Mouse (Mus musculus) granulocyte monocyte progenitor cell, adult 5-6 weeks (primary cell): ENCODE data around the gene Cadm4. TPM values are rescaled to one million over a fixed set of nuclear protein-coding genes. Genes with fewer than 3 reads are reported as not detected.

Source experiments
- ATAC-seq: replicated peaks from 2 replicates; pipeline ENCODE4 v1.8.0; 2016; ENCODE audit warnings: mild to moderate bottlenecking, moderate TSS enrichment, inconsistent platforms; ENCODE audit not compliant: poor library complexity, severe bottlenecking
- total RNA-seq, 2 experiments: library from RNA; stranded (forward) in 1 of 2; stranded (reverse) in 1 of 2; fragments of 200-712, 200-1000 nt in 1 of 2; fragments of >200 nt in 1 of 2; fragmentation: Nextera tagmentation in 1 of 2; gene quantifications; 2 replicates each; pipeline ENCODE4 v1.2.3; 2014 to 2017

Gene Cadm4
- total RNA-seq, 2 experiments from 2014 or later: not detected

DNA sequence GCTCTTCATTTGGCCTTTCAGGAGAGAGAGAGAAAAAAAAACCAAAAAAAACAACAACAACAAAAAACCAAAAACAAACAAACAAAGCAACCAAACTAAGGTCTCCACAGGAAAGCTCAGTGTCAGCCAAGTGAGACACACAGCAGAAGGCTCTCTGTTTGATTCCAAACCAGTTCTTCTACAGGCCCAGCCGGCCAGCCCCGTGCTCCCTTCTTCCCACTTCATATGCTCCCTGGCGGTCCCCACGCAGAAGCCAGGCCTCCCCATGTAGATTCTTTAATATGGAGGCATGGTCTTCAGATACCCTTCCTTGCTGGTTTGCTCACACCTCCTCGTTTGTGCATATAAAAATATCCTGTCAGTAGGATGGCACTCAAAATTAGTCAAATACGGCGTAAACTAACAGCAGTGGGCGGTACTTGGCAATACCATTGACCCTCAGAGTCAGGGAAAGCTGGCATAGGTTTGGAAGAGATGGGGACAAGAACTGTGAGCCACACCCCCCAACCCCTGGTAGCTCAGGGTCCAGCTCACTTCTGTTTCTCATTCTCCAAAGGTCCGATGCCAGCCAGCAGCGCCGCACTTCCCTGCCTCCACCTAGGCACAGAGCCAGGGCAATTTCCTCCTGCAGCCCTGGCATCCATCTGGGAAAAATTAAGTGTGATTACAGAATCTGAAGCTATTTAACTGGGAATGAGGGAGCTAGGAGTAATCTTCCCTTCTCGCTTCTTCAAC lies 44.0 kb downstream of the Cadm4 start:
- no peak for ATAC-seq

DNA sequence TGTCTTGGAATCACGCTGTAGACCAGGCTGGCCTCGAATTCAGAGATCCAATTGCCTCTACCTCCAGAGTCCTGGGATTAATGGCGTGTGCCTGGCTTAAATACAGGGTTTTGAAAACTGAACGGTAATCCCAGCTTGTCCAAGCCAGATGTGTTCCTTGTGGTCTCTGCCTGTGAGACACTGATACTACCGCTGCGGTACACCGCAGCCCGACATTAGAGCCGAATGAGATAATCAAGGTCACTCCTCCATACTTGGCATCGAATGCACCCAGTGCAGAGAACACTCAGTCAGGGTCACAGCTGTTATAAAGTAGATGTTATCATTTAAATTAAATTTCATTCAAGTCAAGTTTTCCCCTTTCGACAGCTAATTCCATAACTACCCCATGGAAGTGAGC lies 47.0 kb downstream of the Cadm4 start:
- no peak for ATAC-seq

DNA sequence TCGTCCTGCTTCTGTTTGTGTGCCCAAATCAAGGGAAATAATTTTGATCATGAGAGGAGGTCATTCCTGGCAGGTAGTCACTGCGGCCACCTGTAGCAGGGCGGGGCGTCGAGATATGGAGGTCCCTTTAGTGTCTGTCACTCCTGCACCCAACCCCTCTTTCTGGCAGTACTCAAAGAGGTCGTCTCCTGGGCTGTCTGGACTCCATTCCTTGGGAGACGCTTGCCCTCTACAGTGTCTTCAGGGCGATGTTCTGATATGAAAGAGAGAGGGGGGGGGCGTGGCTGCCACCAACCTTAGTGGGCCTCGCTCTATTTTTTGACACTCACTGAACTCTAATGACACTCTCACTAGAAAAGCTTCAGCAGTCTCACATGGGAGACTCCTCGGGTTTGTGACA lies 47.8 kb downstream of the Cadm4 start:
- ATAC-seq: no peak

DNA sequence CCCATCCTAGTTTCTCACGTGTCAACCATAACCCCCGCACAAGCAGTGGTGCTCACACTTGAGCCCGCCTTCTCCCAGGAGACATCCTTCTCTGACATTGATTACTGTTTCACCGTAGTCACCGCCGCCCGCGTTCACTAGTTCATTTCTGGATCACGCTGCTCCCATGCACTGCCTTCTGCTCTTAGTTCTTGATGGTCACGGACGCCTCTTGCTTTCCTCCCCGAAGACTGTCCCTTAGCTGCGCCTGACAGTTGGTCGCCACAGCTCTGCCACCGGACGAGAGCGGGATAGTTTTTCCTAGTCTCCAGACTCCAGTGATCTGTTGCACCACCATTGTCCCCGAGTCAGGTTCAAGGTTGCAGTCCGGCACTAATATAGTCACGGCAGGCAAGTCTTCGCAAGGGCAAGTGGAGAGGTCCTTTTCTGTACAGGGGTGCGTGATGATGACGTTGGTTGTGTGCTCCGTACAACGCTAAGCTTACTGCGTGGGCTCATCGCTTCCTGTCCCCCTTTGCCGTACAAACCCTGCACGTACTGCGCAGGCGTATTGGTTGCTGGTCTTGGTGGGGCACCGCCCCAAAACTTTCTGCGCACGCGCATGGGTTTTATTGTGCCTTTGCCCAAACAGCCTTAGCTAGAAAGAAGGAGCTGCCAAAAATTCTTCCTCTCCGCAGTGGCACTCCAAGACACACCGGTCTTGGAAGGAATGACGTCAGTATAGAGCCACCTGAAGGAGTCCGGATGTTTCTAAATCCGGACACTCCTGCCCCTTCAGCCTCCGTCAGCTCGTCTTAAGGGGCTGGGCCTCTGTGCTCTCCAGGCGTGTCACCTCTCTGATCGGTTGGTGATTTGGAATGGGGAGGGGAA lies 48.5 kb downstream of the Cadm4 start, which contains the start of gene Irgq:
Irgq (plus strand) TSS at position 628 of the 870 bp plus-strand sequence.
- peak; percentile 88 for ATAC-seq

DNA sequence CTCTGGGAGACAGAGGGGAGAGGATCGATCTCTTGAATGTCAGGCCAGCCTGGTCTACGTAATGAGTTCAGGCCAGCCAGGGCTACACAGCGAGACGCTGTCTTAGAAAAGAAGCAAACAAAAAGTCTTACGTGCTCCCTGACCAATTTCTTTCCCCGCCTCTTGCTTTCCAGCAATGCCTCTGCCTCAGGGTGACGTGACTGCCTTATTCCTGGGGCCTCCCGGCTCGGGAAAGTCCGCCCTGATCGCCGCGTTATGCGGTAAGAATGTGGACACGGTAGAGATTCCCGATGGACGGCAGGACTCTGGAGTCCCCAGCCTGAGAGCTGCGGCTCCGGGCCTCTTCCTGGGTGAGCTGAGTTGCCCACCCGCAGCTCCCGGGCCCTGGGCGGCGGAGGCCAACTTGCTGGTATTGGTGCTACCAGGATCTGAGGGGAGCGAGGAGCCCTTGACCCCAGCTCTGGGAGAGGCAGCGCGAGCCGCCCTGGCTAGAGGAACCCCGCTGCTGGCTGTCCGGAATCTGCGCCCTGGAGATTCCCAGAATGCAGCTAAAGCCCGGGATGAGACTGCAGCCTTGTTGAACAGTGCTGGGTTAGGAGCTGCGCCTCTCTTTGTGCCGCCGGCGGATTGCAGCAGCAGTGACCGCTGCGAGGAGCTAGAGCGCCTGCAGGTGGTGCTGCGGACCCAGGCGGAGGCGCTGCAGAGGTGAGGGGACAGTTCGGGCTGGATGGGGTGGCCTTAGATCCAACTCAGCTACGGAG lies 49.6 kb downstream of the Cadm4 start:
- peak; percentile 58 for ATAC-seq

DNA sequence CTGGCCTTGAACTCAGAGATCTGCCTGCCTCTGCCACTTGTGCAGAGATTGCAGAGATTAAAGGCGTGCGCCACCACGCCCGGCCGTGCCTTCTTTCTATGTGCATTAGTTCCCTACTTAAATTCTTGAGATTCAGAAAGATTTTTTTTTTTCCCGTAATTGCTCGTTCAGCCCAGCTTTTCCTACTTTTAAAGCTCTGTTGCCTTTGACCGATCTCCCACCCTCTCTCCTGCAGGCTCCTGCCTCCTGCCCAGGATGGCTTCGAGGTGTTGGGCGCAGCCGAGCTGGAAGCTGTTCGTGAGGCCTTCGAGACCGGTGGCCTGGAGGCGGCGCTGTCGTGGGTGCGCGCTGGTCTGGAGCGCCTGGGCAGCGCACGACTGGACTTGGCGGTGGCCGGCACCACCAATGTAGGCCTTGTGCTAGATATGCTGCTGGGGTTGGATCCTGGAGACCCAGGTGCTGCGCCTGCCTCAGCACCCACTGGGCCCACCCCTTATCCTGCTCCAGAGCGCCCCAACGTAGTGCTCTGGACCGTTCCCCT lies 51.3 kb downstream of the Cadm4 start:
- ATAC-seq: no peak

DNA sequence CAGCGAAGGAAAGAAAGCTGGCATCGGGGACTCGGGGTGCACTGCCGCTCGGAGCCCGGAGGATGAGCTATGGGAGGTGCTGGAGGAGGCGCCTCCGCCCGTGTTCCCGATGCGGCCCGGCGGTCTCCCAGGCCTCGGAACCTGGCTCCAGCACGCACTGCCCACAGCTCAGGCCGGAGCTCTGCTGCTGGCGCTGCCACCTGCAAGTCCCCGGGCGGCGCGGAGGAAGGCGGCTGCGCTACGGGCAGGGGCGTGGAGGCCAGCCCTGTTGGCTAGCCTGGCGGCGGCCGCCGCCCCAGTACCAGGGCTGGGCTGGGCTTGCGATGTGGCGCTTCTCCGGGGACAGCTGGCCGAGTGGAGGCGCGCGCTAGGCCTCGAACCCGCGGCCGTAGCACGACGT lies 52.0 kb downstream of the Cadm4 start:
- ATAC-seq: no peak

DNA sequence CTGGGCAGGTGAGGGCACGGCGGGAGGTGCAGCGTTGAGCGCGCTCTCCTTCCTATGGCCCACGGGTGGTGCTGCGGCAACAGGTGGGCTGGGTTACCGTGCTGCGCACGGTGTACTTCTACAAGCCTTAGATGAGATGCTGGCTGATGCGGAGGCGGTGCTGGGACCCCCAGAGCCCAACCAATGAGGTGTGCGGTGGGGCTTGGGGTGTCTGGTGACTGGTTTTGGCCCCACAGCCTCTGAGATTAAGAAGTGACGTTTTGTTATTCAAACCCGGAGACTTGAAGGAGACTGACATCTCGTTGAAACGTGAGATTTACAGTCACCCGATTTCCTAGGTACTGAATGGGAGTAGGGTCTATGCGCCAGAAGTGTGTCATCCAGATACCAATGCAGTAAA lies 52.5 kb downstream of the Cadm4 start:
- ATAC-seq: no peak

DNA sequence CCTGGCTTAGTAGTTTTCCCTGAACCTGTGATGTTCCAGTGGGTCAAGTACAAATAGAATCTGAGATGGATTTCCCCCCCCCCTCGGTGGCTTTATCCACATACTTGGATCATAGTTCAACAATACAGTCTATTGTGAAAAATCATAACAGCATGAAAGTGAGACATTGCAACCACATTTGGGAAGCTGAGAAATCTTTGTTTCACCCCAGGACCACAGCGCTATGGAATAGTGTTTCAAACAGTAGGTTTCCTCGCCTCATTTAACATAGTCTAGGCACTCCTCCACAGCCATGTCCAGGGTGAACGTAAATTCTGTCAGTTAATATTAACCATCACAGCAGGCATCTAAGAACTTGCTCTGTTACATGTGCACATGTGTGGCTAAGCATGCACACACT lies 55.3 kb downstream of the Cadm4 start:
- no peak for ATAC-seq

DNA sequence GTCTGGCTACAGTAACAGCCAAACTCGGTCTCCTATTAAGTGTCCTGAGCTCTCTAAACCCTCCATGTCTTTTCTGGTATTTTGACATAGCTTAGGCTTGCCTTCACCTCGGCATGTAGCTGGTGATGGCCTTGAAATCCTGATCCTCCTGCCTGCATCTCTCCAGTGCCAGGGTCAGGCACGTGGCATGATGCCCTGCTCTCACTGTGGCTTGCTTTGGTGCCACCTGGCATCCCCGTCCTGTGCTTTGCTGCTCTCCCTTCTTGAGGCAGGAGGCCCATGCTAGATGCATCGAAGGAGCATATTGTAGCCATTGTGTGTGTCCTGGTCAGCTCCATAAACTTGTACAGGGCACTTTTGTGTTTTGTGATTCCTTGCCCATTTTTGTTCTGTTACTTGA lies 55.8 kb downstream of the Cadm4 start:
- ATAC-seq: no peak

DNA sequence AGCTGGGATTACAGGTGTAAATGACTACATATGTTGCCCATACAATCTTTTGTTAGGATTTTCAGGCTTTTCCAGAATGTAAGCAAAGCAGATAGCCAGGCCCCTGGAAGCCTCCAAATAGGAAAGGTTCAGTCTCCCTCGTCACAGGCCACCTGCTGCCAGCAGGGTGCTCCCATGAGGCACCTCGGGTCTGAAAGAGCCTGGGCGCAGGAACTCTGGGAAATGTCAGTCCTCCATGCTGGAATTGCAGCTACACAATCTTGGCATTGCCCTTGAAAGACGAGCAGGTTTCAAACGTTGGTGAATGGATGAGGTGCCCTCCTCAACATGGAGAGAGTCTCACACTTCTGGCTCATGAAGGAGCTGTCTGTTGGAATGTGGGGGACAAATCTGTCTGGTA lies 56.3 kb downstream of the Cadm4 start:
- no peak for ATAC-seq

DNA sequence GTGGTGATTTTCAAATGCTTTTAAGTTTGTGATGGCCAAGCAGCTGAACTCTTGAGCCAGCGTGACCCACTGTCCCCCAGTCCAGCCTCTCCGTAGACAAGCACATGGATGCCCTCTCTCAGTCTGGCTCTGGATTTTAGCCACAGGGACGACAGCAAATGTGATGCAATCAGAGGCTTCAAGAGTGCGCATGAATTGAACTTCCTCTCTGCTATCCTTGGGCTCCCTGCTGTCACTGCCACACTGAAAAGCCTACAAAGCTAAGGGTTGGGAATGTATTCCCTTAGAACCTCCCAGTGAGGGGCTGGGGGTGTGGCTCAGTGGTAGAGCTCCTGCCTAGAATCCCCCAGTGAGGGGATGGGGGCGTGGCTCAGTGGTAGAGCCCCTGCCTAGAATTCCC lies 56.9 kb downstream of the Cadm4 start:
- ATAC-seq: peak; percentile 93

DNA sequence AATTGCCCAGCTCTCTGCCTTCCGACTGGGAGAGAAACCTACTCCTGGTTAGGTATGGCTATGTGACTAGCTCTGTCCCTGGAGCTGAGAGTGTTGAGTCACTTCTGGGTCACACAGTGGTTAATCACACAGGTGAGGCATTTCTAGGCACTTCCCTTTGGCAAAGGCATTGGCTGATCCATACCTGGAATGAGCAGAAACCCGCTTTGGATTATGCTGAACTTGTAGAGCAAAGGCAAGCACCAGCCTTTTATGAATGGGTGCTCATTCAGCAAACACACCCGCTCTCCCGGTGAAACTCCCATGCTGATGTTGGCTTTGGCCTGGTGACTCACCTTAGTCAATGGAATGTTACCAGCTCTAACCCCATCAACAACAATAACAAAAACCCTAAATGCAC lies 57.9 kb downstream of the Cadm4 start:
- no peak for ATAC-seq

DNA sequence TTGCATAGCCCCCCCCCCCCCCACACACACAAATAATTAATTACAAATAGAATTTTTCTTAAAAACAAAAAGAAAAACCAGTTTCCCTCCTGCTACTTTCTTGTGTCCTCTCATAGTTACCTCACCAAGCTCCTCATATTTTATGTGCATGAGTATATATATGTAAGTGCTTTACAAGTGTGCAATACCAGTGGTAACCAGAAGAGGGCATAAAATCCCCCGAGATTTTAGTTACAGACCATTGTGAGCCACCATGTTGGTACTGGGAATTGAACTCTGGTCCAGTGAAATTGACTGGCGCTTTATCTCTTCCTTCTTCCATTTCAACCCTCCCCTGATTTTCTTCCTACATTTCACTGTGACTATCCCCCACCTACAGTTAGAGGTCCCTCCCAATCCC lies 62.7 kb downstream of the Cadm4 start:
- no peak for ATAC-seq

DNA sequence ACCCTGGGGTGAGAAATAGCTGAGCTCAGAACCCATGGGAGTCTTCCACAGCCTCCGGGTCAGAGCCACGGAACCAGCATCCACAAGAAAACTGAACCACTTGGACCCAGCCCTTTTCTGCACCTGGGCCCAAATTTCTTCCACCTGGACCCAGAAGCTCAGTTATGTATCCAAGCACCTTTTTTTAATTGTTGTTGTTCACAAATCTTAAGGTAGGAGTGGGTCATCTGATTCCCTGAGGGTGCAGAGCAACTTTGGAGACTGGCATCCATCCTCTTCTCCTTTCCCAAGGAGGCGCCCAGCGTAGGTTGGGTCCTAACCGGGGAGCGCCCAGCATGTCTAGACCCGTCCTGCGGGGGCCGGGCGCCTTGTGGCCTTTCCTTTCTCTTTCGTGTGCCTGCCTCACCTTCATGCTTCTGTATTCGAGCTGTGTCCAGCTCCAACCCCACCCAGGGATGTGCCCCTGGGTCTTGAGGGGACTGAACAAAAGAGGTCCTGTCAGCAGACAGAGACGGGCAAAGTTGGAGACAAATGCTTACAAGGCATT lies 64.3 kb downstream of the Cadm4 start, which contains the start of the genes Pinlyp and Xrcc1:
Pinlyp (minus strand) TSS at position 51 of the 547 bp plus-strand sequence.
Xrcc1 (plus strand) TSS at position 222 of the 547 bp plus-strand sequence.
- no peak for ATAC-seq

DNA sequence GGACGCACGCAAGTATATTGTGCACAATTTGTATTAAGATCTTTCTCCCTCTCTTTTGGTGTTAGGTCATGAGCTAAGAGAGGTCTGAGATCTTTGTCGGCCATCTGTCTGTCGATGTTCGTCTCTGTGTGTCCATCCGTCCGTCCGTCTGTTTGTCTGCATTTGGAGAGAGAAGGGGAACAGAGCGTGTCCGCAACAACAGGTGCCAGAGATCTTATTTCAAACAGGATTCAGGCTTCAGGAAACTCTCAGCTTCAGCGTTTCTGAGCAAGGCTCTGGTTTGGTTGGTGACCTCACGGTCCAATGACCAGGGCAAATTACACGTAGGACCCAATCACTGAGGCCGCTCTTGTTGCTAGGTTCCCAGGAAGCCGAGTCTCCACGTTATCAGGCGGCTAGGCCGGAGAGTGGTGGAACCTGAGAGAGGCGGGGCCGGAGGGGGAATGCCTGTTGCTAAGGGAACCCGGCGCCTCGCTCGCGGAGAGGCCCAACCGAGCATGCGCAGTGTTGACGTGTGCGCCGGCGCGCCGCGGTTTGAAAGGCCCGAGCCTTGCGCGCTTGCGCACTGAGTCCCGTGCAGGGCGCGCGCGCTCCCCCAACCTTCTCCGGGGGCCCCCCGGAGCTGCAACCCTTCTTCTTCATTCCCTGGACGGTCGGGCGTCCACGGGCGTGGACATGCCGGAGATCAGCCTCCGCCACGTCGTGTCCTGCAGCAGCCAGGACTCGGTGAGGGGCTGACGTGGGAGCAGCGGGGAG lies 65.0 kb downstream of the Cadm4 start:
- peak; percentile 99 for ATAC-seq

DNA sequence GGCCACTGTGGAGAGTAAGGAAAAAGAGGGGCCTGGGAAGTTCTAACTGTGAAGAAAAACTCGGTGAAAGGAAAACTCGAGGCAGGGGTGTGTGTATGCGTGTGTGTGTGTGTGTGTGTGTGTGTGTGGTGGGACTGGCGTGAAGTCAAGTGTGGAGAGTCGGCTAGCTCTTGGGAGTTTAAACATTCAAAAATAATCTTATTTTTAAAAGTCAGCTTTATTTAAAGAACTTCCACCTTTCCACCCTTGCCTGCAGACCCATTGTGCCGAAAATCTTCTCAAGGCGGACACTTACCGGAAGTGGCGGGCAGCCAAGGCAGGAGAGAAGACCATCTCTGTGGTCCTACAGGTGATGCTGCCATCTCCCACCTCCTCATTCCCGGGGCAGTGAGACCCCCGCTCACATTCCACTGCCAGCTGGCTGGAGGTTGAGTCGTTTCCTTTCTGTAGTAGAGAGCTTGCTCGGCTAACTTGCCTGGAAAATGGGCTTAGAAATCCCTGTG lies 65.8 kb downstream of the Cadm4 start:
- ATAC-seq: no peak

DNA sequence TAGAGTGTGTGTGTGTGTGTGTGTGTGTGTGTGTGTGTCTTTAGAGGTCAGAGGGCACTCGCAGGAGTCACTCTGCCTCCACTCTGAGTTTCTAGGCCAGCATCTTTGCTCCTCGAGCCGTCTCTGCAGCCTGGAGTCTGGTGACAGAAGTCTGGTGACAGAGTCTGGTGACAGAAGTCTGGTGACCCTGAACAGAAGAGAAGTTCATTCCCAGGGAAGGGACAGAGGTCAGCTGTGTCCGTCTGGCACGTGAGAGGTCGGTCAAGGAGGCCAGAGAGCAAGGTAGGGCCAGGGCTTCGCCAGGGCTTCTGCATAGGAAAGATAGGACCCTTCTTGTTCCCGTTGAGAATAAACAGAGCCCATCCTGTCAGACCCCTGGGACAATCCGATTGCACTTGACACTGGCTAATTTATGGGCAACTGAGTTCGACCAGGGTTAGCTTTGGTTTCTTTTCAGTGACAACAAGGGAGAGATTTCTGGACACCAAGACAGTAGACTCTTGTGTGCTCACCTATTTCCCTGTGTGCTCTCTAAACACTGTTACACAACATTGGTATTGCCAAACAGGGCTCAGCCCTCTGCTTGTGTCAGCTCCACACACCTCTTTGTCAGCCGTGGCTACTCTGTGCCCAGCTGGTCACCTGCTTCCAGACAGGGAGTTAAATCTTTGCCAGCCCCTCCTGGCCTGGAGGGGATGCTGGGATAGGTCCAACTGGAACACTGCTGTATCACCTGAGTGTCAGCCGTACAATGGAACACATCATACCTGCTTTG lies 70.3 kb downstream of the Cadm4 start:
- no peak for ATAC-seq
